ENCODE assay signal across 8 mouse cellular contexts in the genomic region with DNA sequence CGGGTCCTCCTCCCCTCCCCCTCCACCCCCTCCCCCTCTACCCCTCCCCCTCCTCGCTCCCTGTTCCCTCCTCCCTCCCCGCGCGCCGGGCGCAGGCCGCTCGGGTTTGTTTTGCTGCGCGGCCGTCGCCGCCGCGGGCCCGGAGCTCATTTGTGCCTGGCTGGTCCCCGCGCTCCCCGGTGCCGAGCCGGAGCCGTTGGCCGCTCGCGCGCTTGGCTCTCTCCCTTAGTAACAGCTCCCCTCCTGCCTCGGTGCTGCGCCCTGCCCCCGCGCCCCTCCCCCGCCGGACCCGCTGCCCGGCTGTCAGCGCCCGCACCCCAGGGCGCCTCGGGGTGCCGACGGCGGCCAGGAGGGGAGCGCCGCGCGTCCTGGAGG. TPM values are rescaled to one million over a fixed set of nuclear protein-coding genes. Genes with fewer than 3 reads are reported as not detected.
DNase-seq lines count a peak whose midpoint lies in the region; ATAC-seq lines count a peak whose summit lies in the region.

Gene Tbl1xr1 (plus strand): TSS at position 92 of the 375 bp plus-strand sequence.

- no peaks in the 10 kb centered on the region for H3K27me3 ChIP-seq in hindbrain, embryonic 11.5 days (ENCODE audit: control insufficient read depth, insufficient read depth, low read length)

- DNase-seq in MEL-GATA-1-ER (ENCODE audit: extremely low read depth, low read depth) = peak; percentile 51
- peak; percentile 96 for DNase-seq in cerebellum, adult 9-10 months
- DNase-seq in frontal cortex, postnatal 10 days (ENCODE audit: low spot score in 2 of 2) = peak; percentile 92 to 93
- DNase-seq in hindbrain, embryonic 11.5 days (ENCODE audit: low spot score) = peak; percentile 95
- peak; percentile 92 to 96 for DNase-seq in layer of hippocampus, postnatal 10 days (ENCODE audit: low spot score in 2 of 2)
- DNase-seq in lung, postnatal 14 days = peak; percentile 94
- DNase-seq in retina, embryonic 14.5 days (ENCODE audit: low spot score) = peak; percentile 92
- DNase-seq in thymus, postnatal 4 days = peak; percentile 95

- peak; percentile 93 for ATAC-seq in hindbrain, embryonic 11.5 days (ENCODE audit: low FRiP score)

- no peaks in the 10 kb centered on the region for H3K36me3 ChIP-seq in hindbrain, embryonic 11.5 days (ENCODE audit: control insufficient read depth, insufficient read depth, low read length)

- WGBS in hindbrain, embryonic 11.5 days = 0% methylated on average over 6 of the region's 46 CpGs

- H3K9ac ChIP-seq in hindbrain, embryonic 11.5 days (ENCODE audit: low read depth, low read length) = peak within 1 kb of the TSS; percentile 94

- peak within 1 kb of the TSS; percentile 94 for H3K4me3 ChIP-seq in hindbrain, embryonic 11.5 days (ENCODE audit: low read depth, low read length)

- H3K9me3 ChIP-seq in hindbrain, embryonic 11.5 days (ENCODE audit: control insufficient read depth, low read length) = no peaks in the 10 kb centered on the region

- no peaks in the 10 kb centered on the region; the same call in 1 of the 2 replicates for H3K4me1 ChIP-seq in hindbrain, embryonic 11.5 days (replicated peaks; ENCODE audit: control insufficient read depth, insufficient read depth, low read length)

- peak within 1 kb of the TSS; percentile 76 for H3K4me2 ChIP-seq in hindbrain, embryonic 11.5 days (replicated peaks; ENCODE audit: low read depth, low read length)

- peak within 1 kb of the TSS; percentile 99 for H3K27ac ChIP-seq in hindbrain, embryonic 11.5 days (ENCODE audit: low read depth, low read length)

RNA-seq across cellular contexts. Expression of gene Tbl1xr1, which starts in this region (rescaled TPM):
- 24.1 and 35.8 TPM in 2 replicates for polyA plus RNA-seq in hindbrain, embryonic 11.5 days (2014; fragmentation: Nextera tagmentation; extraction: Ambion mirVana)
- total RNA-seq in layer of hippocampus, postnatal 10 days (2021) = 100 to 1,000 TPM; 103 to 111 TPM

Comparison
In these comparisons a context has a peak if more than half of its experiments do, and no peak if none do; other contexts are left out.
1. Peak in every context shown above with its lines: DNase-seq, ATAC-seq, H3K4me3 ChIP-seq and H3K27ac ChIP-seq.